Comparison of ENCODE assay signal across 12 mouse cellular contexts in the genomic region with DNA sequence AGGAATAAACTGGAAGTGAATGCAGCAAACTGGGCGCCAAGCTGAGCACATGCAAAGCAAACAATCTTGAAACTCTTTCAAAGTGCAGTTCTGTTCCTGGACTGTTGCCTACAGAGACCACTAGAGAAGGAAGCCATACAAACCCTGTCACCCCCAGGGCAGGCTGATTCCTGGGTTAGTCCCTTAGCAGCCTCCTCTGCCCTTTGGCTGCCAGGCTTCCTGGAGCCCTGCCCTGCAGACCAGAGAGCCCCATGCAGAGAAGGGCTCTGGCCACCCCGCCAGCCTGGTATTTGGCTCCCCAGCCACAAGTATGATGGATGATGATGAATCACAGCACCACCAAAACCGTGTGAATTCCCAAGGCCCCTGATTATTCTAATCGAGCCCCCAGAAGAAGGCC.
DNase-seq lines count a peak whose midpoint lies in the region; ATAC-seq lines count a peak whose summit lies in the region.
"Had no signal": no experiment of that assay in that cellular context is flagged by ENCODE, and none has a peak within 500 bp of the region (broad histone marks: within the 10 kb centered on the region; RNA-seq: fewer than 3 reads in every experiment).

No protein-coding gene starts in this region.

- H3K9ac ChIP-seq in heart, embryonic 16.5 days (ENCODE audit: low read length), result no peak overlapping the region
- no peak overlapping the region for H3K9ac ChIP-seq in limb, embryonic 13.5 days

- no peak overlapping the region for H3K4me3 ChIP-seq in heart, embryonic 16.5 days (ENCODE audit: low read length)
- no peak overlapping the region for H3K4me3 ChIP-seq in limb, embryonic 13.5 days
- H3K4me3 ChIP-seq: megakaryocyte, embryonic 14.5 days had no signal

- no peaks in the 10 kb centered on the region for H3K4me1 ChIP-seq in heart, embryonic 16.5 days (ENCODE audit: control insufficient read depth, insufficient read depth, low read length)
- H3K4me1 ChIP-seq in limb, embryonic 13.5 days, result peaks cover 25% of the 10 kb centered on the region
- H3K4me1 ChIP-seq: megakaryocyte, embryonic 14.5 days had no signal

- ATAC-seq in heart, embryonic 16.5 days (replicated peaks; ENCODE audit: extremely low read depth, insufficient read depth, low FRiP score), result no peak
- no peak for ATAC-seq in limb, embryonic 13.5 days (ENCODE audit: low FRiP score, low read depth)
- ATAC-seq: activated CD4-positive, CD25-positive, alpha-beta regulatory T cell, adult 4 months had no signal

- H3K9me3 ChIP-seq in heart, embryonic 16.5 days (replicated peaks; ENCODE audit: control insufficient read depth, low read length), result no peaks in the 10 kb centered on the region
- H3K9me3 ChIP-seq in limb, embryonic 13.5 days, result no peaks in the 10 kb centered on the region
- H3K9me3 ChIP-seq: megakaryocyte, embryonic 14.5 days had no signal

- no peak overlapping the region for H3K4me2 ChIP-seq in heart, embryonic 16.5 days (ENCODE audit: low read depth, low read length)
- no peak overlapping the region for H3K4me2 ChIP-seq in limb, embryonic 13.5 days (replicated peaks)

- H3K27ac ChIP-seq in heart, embryonic 16.5 days (ENCODE audit: low read length), result peak overlapping the region; percentile 4; the same call in 1 of the 2 replicates
- peak overlapping the region; percentile 52; the same call in 1 of the 2 replicates for H3K27ac ChIP-seq in limb, embryonic 13.5 days

- DNase-seq in adrenal gland, postnatal 10 days, result peak; percentile 20
- no peak for DNase-seq in adrenal gland, adult (ENCODE audit: inconsistent age in 2 of 2, low spot score in 1 of 2)
- no peak for DNase-seq in heart, postnatal 10 days
- peak; percentile 93 for DNase-seq in Muller cell, postnatal 12 days (ENCODE audit: inconsistent ontology term)
- no peak for DNase-seq in layer of hippocampus, adult 9-10 months (ENCODE audit: low spot score)
- no peak for DNase-seq in gastrocnemius, postnatal 4 days (ENCODE audit: low spot score in 2 of 2)
- DNase-seq: cerebellum, adult 11 months; kidney, postnatal 25 days had no signal

- 30% methylated on average over 4 of the region's 4 CpGs for WGBS in heart, embryonic 16.5 days
- 30% methylated on average over 4 of the region's 4 CpGs for WGBS in limb, embryonic 13.5 days

- H3K36me3 ChIP-seq in heart, embryonic 16.5 days (ENCODE audit: control insufficient read depth, insufficient read depth), result no peaks in the 10 kb centered on the region
- H3K36me3 ChIP-seq in limb, embryonic 13.5 days, result no peaks in the 10 kb centered on the region

- no peaks in the 10 kb centered on the region for H3K27me3 ChIP-seq in heart, embryonic 16.5 days (ENCODE audit: control insufficient read depth, insufficient read depth, low read length)
- H3K27me3 ChIP-seq in limb, embryonic 13.5 days, result no peaks in the 10 kb centered on the region
- H3K27me3 ChIP-seq: megakaryocyte, embryonic 14.5 days had no signal

- intact Hi-C loops in heart, postnatal 10 days (cut with DNase I), result no loop called here

Comparison
In these comparisons a context has a peak if more than half of its experiments do, and no peak if none do; other contexts are left out.
1. DNase-seq: peak in adrenal gland, postnatal 10 days (single experiment) and Muller cell, postnatal 12 days (single experiment); none in adrenal gland, adult (0 of 2), heart, postnatal 10 days (0 of 2), layer of hippocampus, adult 9-10 months (single experiment) and gastrocnemius, postnatal 4 days (0 of 2).